ENCODE assay signal across 23 mouse cellular contexts in genomic region chr15:38589010-38589409, GRCm38 (mm10).
DNase-seq lines count a peak whose midpoint lies in the region; ATAC-seq and TF ChIP-seq lines count a peak whose summit lies in the region.
"Had no signal": no experiment of that assay in that cellular context is flagged by ENCODE, and none has a peak within 500 bp of the region (broad histone marks: within the 10 kb centered on the region; RNA-seq: fewer than 3 reads in every experiment).

No protein-coding gene starts in this region.

- H3K27ac ChIP-seq in intestine, embryonic 14.5 days (ENCODE audit: low read depth): no peak overlapping the region
- no peak overlapping the region for H3K27ac ChIP-seq in intestine, embryonic 15.5 days
- no peak overlapping the region for H3K27ac ChIP-seq in stomach, embryonic 15.5 days
- no peak overlapping the region for H3K27ac ChIP-seq in stomach, postnatal 0 days (replicated peaks)

- H3K9ac ChIP-seq in intestine, embryonic 14.5 days (ENCODE audit: low read length): no peak overlapping the region
- H3K9ac ChIP-seq in intestine, embryonic 15.5 days: no peak overlapping the region
- no peak overlapping the region for H3K9ac ChIP-seq in stomach, embryonic 15.5 days
- H3K9ac ChIP-seq in stomach, postnatal 0 days (ENCODE audit: low read length): no peak overlapping the region

- no peak overlapping the region for H3K4me2 ChIP-seq in intestine, embryonic 14.5 days (ENCODE audit: low read length)
- no peak overlapping the region for H3K4me2 ChIP-seq in intestine, embryonic 15.5 days (replicated peaks)
- H3K4me2 ChIP-seq in stomach, embryonic 15.5 days: no peak overlapping the region
- H3K4me2 ChIP-seq in stomach, postnatal 0 days (replicated peaks; ENCODE audit: low read depth): no peak overlapping the region

- no peak for TF ChIP-seq CTCF in stomach, postnatal 0 days (IDR thresholded peaks at IDR 0.05; ENCODE audit: low read depth)

- H3K9me3 ChIP-seq in intestine, embryonic 14.5 days (ENCODE audit: control insufficient read depth, low read length): no peaks in the 10 kb centered on the region
- H3K9me3 ChIP-seq in intestine, embryonic 15.5 days: no peaks in the 10 kb centered on the region
- H3K9me3 ChIP-seq in stomach, embryonic 15.5 days: no peaks in the 10 kb centered on the region
- H3K9me3 ChIP-seq in stomach, postnatal 0 days (ENCODE audit: control insufficient read depth, low read length): no peaks in the 10 kb centered on the region
- H3K9me3 ChIP-seq: G1E had no signal

- no peaks in the 10 kb centered on the region for H3K4me1 ChIP-seq in intestine, embryonic 14.5 days (replicated peaks; ENCODE audit: control insufficient read depth, insufficient read depth, low read length)
- H3K4me1 ChIP-seq in intestine, embryonic 15.5 days (replicated peaks): no peaks in the 10 kb centered on the region
- no peaks in the 10 kb centered on the region for H3K4me1 ChIP-seq in stomach, embryonic 15.5 days
- H3K4me1 ChIP-seq in stomach, postnatal 0 days (replicated peaks; ENCODE audit: control insufficient read depth, insufficient read depth): no peaks in the 10 kb centered on the region; the same call in 1 of the 2 replicates

- H3K27me3 ChIP-seq in intestine, embryonic 14.5 days (replicated peaks; ENCODE audit: control insufficient read depth, insufficient read depth, low read length): no peaks in the 10 kb centered on the region
- no peaks in the 10 kb centered on the region for H3K27me3 ChIP-seq in intestine, embryonic 15.5 days (replicated peaks)
- H3K27me3 ChIP-seq in stomach, embryonic 15.5 days (replicated peaks): no peaks in the 10 kb centered on the region
- no peaks in the 10 kb centered on the region for H3K27me3 ChIP-seq in stomach, postnatal 0 days (ENCODE audit: control insufficient read depth, insufficient read depth, low read length)
- H3K27me3 ChIP-seq: CH12.LX, Patski had no signal

- H3K36me3 ChIP-seq in intestine, embryonic 14.5 days (ENCODE audit: control insufficient read depth, insufficient read depth, low read length): no peaks in the 10 kb centered on the region
- H3K36me3 ChIP-seq in intestine, embryonic 15.5 days: no peaks in the 10 kb centered on the region
- H3K36me3 ChIP-seq in stomach, embryonic 15.5 days: no peaks in the 10 kb centered on the region
- no peaks in the 10 kb centered on the region for H3K36me3 ChIP-seq in stomach, postnatal 0 days (ENCODE audit: control insufficient read depth, insufficient read depth, low read length)
- H3K36me3 ChIP-seq: G1E had no signal

- 21% methylated on average over 2 of the region's 2 CpGs for WGBS in intestine, embryonic 14.5 days
- 39% methylated on average over 2 of the region's 2 CpGs for WGBS in intestine, embryonic 15.5 days
- WGBS in stomach, embryonic 15.5 days: 57% methylated on average over 2 of the region's 2 CpGs
- 65% methylated on average over 2 of the region's 2 CpGs for WGBS in stomach, postnatal 0 days

- no peak for DNase-seq in intestine, embryonic 14.5 days (ENCODE audit: low spot score)
- no peak for DNase-seq in stomach, postnatal 0 days (ENCODE audit: low spot score)
- DNase-seq in MN1 (ENCODE audit: low spot score): peak; percentile 56
- no peak for DNase-seq in Muller cell, postnatal 12 days (ENCODE audit: inconsistent ontology term)
- DNase-seq: adrenal gland, adult 2 months; adrenal gland, adult 8-10 months; adrenal gland, postnatal 10 days; adrenal gland, postnatal 14 days; adrenal gland, postnatal 25 days; adrenal gland, postnatal 36 days; B cell, adult 2 months; cerebellum, adult 11 months; cerebellum, adult 11-12 months; cerebellum, adult 18-20 months; cerebellum, adult 2 months; cerebellum, adult 8-10 months had no signal

- TF ChIP-seq EP300 in stomach, postnatal 0 days (optimal IDR thresholded peaks at IDR 0.05): no peak

- no peak overlapping the region for H3K4me3 ChIP-seq in intestine, embryonic 14.5 days (ENCODE audit: low read depth, low read length)
- H3K4me3 ChIP-seq in intestine, embryonic 15.5 days (replicated peaks): no peak overlapping the region
- no peak overlapping the region for H3K4me3 ChIP-seq in stomach, embryonic 15.5 days (replicated peaks)
- H3K4me3 ChIP-seq in stomach, postnatal 0 days (ENCODE audit: low read depth, low read length): no peak overlapping the region

- peak; percentile 64 for ATAC-seq in intestine, embryonic 14.5 days (replicated peaks; ENCODE audit: low FRiP score, low TSS enrichment, low read depth)
- ATAC-seq in intestine, embryonic 15.5 days: no peak
- peak; percentile 22; the same call in 1 of the 2 replicates for ATAC-seq in stomach, embryonic 15.5 days (ENCODE audit: insufficient read depth, low FRiP score, low read depth)
- no peak for ATAC-seq in stomach, postnatal 0 days (ENCODE audit: low FRiP score, low TSS enrichment)
- ATAC-seq: activated CD4-positive, CD25-positive, alpha-beta regulatory T cell, adult 4 months; CD4-positive, CD25-positive, alpha-beta regulatory T cell, adult 4 months; Patski had no signal

Comparison
In these comparisons a context has a peak if more than half of its experiments do, and no peak if none do; other contexts are left out.
1. ATAC-seq: peak in intestine, embryonic 14.5 days (single experiment) and stomach, embryonic 15.5 days (single experiment); none in intestine, embryonic 15.5 days (single experiment) and stomach, postnatal 0 days (single experiment).